Mouse (Mus musculus) WW6 (cell line): ENCODE measurements around the gene Apbb1.
A peak's percentile ranks its signal among the peaks of the same experiment; 100 is the strongest.

ENCODE experiments used
- DNase-seq: peaks from one replicate; pipeline ENCODE4 v3.0.0-alpha.2; 2013; ENCODE audit warnings: low read depth, low spot score

Apbb1 gene

DNA sequence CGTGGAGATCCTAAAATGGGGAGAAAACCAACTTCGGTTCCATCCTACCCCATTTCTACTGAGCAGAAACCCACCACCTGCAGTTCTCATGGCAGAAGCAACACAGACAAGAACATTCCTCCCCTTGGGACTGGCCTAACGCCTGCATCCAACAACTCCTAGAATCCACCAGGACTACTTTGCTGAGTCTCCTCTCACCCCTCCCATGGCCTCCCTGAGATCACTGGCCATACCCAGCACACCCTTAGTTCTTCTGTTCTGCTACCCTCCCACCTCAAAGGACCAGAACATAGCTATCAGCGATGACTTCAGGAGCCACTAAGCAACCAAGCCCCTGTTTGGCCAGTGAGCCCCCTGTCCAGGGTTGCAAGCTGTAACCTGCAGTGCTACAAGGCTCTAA, 10.7 kb downstream of the Apbb1 start:
- no peak for DNase-seq

DNA sequence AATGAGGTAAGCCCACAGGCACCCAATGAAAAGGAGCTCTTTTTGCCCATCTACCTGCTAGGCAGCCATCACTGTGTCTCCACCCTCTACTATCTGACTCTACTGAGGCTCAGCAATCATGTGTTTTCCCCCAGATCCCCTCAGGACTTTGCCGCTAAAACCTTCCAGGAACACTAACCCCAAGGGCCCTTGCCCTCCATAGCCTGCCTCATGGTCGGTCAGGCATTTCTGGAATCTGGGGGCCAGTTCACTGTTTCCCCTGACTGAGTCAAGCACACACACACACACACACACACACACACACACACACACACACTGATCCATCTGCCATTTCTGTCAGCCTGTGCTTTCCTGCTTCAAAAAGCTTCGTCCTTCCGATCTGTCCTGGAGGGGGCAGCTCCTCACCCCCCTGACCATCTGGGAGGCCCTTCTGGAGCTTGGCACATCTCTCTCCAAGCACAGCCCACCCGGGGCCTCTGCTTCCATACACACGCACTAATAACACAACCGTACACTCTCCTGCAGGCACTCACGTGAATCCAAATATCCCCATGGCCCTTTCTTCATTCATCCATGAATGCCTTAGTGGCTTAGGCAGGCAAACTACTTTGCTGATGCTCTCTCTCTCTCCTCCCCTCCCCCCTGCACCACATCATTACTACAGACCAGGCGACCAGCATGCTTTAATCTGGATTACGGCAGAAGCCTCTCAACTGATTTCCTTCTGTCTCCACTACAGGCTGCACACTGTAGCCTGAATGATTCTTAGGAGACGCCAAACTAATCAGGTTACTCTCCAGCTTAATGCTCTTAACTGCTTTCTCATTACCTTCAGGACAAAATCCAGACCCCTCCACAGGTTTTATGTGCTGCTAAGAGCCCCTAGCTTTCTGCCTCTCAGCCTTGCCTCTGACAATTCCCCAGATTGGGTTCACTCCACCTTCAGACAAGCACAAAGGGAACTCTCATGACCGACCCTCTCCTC, 11.6 kb downstream of the Apbb1 start:
- no peak for DNase-seq

DNA sequence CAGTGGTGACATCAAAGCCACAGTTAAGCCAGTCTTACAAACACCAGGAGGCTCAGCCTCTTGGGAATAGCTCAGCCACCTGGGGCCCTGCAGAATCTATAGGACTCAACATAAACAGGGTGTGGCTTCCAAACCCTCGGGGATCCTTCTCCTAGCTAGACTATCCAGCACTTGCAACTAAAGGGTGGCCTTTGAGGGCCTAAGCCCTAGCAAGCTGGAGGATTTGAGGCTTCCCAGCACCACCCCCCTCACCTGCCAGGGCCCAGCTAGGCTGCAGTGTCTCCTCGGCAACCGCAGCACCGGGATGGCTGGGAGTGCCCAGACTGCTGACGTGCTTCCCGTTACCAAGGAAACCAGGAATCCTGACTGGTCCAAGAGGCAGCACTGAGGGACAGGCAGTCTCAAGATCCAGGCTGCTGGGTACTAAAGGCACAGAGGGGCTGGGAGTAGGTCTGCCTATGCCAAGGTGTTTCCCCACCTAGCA, 12.4 kb downstream of the Apbb1 start:
- no peak for DNase-seq

DNA sequence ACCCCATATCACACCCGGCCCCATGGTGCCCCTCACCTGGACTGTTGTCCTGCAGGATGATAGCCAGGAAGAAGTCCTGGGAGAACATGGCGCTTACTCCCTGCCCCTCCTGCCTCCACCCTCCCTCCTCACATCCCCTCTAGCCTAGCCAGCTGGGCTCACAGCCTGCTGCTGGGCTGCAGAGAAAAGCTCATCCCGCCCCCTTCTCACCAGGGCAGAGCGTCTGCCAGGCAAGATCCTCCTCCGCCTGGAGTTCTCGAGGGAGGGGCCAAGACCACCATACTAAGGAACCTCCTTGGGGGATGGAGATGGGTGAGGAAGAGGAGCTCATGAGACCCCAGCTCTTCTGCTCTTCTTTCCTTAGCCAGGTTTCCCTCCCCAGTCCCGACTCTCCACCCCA, 12.9 kb downstream of the Apbb1 start:
- DNase-seq: no peak

DNA sequence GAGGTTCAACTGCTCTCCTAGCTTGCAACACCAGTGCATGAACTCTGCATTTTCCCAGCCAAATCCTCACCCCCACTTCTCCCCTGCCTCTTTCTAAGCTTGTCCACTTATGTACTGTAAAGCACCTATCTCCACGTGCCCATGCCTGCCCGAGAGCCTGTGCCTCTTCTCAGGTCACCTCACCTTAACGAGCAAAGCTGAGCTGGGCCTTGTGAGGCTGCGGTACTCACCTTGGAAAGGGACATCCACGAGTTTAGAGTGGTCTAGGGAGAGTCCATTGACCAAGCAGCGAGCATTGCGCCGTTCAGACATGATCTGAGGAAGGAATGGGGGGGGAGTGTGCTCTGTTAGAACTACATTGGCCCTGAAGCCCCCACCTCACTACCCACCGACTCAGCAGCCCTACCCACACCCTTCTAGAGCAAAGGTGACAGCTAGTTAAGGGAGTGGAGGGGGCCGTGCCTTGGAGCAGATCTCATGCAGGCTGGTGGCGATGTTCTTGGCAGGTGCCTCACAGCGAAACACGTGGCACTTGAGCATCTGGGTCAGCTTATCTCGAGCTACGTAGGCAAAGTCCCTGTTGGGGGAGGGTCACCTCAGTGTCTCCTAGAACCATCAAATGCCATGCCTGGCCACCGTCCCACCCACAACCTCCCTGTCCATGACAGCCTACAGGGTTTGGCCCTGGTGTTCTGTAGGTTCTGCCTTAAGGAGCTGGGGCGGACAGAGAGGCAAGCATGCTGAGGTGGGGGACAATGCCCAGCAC, 16.2 kb downstream of the Apbb1 start:
- DNase-seq: no peak

DNA sequence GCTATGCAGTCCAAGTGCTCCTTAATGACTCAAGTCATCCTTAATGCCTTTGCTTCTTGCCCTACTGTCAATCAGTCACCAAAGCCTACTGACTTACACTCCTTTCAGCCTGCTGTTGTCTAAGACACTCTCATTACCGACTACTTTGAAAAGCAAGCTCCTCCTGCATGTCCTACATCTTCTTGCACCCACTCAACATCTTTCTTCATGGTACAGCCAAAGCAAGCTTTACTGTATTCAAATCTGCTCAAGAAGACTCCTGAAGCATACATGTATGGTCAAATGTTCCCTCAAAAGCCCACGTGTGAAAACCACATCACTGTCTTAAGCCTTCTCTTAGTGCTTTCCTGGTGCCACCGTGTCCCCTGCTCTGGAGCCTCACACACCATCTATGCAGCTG, 18.1 kb downstream of the Apbb1 start:
- no peak for DNase-seq

DNA sequence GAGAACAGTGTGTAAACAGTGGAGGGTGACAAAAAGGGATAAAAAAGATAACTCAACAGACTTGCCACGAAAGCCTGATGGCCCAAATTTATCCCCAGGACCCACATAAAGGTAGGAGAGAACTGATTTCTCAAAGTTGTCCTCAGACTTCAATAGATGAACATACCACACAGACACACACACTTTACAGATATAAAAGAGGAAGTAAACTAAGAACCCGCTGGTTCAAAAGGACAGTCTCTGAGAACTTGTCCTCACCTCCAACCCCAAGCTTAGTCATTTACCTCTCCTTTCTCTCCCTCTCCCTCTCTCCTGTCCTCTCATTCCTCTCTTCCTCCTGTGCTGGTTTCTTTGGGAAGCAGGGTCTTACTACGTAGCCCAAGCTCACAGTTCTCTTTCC, 19.1 kb downstream of the Apbb1 start:
- DNase-seq: no peak

DNA sequence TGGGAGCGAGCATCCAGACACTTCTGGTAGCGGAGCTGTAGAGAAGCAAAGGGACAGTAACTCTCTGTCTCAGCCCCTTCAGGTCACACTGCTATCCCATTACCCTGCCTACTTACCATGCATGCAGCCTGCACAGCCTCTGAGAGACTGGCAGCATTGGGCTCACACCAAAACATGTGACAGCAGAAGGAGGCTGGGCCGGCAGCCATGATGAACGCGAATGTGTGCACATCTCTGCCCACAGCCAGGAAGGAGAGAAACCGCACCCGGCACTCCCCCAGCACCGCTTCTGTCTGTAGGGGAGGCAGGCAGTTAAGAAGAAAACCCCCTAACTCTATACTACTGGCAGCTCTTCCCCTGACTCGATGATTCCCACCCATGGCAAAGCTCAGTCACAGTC, 22.4 kb downstream of the Apbb1 start:
- no peak for DNase-seq

DNA sequence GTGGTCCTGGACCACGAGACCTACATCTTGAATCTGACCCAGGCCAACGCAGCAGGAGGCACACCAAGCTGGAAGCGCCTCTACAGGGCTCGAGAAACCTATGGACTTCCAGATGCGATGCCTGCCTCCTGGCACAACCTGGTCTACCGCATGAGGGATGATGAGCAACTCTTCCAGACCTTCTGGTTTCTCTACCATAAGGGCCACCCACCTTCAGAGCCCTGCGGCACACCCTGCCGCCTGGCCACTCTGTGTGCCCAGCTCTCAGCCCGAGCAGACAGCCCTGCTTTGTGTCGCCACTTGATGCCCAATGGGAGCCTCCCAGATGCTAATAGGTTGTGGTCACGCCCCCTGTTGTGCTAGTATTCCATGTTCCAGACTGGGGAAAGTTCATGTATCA, 23.8 kb downstream of the Apbb1 start:
- DNase-seq: no peak

DNA sequence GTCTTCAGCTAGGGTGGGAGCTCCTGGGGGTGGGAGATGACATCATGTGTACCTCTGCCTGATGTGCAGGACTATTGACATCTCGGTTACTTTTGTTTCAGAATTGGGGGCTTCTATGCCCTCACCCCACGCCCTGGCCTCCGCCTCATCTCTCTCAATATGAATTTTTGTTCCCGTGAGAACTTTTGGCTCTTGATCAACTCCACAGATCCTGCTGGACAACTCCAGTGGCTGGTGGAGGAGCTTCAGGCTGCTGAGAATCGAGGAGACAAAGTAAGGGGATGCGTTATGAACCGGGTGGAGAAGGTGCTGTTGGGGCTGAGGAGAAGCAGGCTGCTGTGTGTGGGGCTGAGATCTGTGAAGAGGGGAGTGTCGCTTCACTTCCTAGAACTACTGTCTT, 25.0 kb downstream of the Apbb1 start:
- DNase-seq: no peak

DNA sequence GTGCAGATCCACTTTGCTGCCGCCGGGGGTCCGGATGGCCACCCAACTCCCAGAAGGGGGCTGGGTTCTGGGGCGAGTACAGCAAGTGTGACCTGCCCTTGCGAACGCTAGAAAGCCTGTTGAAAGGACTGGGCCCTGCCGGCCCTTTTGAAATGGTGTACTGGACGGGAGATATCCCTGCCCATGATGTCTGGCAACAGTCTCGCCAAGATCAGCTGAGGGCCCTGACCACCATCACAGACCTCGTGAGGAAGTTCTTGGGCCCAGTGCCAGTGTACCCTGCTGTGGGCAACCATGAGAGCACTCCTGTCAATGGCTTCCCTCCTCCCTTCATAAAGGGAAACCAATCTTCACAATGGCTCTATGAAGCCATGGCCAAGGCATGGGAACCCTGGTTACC, 25.9 kb downstream of the Apbb1 start:
- no peak for DNase-seq

DNA sequence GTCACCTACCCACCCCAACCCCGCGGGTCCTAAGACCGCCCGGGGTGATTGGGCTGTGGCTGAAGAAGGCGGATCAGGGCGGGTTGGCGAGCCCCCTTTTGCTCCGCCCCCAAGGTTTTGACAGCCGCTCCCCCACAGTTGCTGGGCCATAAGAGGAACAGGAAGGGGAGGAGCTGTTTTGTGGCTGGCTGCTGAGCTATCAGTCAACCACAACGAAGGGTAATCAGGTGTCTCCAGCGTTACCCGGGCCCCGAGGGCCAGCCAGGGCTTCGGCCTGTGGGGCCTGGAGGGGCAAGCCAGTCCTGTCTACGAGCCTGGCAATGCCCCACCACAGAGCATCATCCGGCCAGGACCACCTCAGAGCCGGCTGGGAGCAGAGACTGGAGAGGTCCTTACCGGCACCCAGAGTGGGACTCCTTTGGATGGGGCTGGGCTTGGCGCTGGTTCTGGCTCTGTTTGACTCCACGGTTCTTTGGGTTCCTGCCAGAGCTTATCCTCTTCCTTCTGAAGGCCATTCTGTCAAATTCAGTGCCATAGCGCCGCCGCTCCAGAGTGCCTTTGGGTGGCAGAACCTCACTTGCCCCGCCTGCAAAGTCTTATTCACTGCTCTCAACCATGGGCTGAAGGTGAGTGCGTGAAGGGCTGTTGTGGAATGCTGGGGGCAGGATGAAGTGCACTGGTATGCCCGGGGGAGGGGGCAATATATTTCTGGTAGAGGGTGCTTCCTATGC, 27.1 kb downstream of the Apbb1 start, which contains the start of gene Smpd1:
Gene Smpd1 (plus strand): TSS at position 149 of the 731 bp plus-strand sequence.
- DNase-seq: peak; percentile 40

DNA sequence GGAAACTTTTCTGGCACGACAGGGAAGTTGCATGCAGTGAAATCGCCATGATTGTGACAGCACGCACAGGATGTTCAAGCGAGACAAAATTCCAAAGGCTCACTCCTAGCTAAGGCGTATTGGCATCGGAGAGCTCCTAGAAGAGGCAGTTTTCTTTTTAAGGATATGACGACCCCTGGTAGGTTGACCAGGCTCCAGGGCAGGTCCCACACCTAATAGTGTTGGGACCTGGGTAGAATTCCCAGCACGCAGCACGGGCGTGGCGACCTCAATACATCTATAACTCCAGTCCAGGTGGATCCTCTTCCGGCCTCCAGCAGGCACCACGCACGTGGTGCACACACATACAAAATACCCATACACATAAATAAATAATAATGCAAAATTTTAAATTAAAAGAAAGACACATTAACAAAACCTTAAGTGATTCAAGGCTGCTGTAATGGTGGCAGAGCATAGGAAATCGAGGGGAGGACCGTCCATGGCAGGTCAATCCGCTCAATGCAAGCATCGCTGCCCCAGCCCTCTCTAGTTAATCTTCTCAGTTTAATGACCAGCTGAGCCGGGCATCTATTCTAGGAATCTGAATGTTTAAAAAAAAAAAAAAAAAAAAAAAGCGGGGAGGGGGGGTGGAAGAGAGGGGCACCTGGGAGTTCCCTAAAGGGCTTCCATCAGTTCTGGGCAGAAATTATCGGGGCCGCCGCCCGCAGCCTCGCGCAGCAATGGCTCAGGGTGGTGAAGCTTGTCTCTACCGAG, 27.8 kb downstream of the Apbb1 start:
- no peak for DNase-seq

DNA sequence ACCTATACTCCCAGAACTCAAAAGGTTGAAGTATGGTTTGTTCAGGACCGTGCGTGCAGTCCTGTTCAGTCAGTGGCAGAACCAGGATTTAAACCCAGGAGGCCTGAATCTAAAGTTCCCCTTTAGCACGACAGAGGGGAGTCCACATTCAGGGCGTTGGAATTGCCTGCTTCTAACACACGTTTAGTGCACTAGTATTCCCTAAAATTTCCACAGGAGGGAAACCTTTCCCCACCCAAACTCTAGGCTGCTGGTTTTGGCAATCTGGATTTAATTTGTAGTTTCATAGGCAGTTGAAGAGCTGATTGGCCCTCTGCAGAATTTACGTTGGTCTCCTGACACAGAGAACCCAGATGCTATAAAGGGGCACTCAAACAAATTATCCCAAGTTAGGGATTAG, 32.4 kb downstream of the Apbb1 start:
- no peak for DNase-seq

DNA sequence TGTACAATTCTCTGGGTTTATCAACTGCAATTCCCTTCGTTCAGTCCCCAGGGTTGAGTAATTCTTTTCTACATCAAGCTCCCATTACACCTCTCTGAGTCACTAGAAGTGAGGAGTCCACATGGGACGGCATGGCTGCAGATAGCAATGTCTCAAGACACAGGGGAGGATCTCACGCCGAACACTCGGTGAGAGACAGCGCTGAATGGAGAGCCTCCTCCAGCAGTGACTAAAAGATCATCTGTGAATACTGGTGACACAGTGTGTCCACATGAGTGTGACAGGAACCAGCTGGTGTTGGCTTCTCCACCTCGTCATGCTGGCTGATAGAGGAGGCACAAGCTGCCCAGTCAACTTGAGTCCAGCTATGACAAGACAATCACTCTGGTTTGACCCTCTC, 33.5 kb downstream of the Apbb1 start:
- DNase-seq: no peak

DNA sequence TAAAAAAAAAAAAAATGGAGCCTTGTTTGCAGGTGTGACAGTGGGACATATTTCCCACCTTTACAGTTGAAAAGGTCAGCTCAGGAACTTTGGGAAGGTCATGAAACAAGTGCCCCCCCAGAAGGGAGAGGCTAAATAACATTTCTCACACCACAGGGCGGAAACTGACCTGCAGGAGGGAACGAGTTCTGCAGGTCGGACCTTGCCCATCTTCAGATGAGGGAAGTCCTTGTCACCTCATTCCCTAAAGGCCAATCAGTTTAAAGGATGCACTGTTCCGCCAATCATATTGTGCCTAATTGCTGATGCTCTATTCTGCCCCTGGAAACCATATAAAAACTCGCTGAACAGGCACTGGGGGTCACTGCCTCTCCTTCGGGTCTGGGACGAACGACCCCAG, 35.5 kb downstream of the Apbb1 start:
- no peak for DNase-seq

DNA sequence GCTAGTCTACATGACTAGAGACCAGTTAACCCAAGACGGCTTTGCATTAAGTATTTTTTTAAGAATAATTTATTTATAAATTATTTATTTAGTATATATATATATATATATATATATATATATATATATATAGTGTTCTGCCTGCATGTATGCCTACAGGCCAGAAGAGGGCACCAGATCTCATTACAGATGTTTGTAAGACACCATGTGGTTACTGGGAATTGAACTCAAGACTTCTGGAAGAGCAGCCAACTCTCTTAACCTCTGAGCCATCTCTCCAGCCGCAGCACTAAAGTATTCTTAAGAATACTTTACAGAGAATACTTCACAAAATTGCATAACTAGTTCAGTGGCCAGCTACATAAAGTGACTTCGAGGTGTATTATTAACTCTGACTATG, 47.3 kb downstream of the Apbb1 start:
- no peak for DNase-seq

DNA sequence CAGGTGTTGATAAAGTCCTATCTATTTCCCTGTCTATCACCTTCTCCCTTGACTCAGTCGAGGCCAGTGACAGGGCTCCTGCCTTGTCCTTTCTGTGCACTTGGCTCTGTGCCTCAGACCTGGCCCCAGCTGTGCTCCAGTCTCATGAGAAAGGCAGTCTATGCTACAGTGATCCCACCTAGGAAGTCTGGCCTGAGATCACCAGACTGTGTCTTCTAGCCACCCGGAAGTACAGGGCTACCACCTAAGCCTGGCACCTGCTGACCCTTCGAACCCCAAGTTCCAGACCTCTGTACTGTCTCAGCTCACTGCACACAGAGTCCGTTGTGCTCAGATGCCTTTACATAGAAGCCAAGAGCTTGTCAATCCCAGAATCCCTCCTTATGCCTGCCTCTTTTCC, 53.4 kb downstream of the Apbb1 start:
- no peak for DNase-seq

DNA sequence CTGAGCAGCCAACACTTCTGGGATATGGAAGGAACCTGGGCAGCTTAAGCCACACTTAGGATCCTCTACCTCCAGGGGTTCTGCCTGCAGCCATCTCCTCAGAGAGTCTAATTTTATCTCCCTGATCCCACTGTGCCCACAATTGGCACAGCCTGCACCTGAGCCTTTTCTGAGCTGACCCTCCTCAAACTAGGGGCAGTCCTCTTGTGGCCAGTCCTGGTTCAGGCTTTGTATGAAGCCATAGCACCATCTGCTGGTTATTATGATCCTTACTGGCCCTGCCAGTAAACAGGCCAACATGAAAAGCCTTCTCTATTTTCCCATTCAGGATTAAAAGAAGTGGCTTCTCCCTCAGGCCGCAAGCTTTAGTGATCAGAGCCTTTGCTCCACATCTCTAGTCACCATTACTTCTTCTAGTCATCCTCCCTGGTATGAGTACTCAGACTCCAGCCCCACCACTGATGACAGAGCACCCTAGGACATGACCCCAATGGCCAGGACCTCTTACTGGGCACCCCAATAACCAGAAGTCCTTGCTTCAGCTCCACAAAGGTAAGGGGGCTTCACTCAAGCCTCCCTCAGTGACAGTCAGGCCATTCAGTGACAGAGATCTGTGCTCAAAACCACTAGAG, 54.0 kb downstream of the Apbb1 start:
- DNase-seq: no peak

DNA sequence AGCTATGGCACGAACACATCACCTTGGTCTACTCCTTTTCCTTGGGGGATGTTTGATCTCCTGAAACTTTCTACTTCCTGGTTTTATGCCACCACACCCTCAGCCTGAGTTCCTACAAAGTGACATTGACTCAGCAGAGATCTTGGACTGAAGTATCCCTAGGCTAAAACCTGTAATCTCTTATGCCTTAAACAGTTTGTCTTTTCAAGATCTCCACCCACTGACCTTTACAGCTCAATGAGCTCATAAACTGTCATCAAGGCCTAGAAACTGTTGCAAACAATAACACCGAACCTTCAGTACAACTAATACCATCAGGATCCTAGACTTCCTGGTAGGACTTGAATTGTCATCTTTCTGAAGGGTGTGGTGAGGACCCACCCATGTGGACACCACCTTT, 57.2 kb downstream of the Apbb1 start:
- no peak for DNase-seq

DNA sequence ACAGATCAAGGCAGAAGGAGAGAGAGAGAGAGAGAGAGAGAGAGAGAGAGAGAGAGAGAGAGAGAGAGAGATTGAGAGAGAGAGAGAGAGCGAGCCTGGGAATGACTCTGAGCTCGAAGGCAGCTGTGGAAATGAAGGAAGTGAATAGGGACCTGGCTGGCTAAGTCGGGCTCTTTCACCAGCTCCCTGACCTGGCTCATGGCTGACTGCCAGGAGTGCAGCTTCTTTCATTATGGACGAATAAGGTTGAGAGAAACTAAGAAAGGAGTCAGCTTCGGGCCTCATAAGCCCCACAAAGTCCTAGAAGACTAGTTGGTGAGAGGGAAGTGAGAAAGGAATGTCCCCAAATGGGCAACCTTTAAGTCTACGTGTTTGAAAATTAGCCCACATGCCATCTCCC, 61.3 kb downstream of the Apbb1 start:
- no peak for DNase-seq
